Mouse (Mus musculus) embryonic facial prominence, embryonic 14.5 days (tissue): Measurements from ENCODE around the gene Cdh23. TPM values are rescaled to one million over a fixed set of nuclear protein-coding genes. Genes with fewer than 3 reads are reported as not detected.
"Not testable (repeated sequence)": the region's sequence is repeated elsewhere in the genome, so short reads cannot be mapped to it uniquely, and the experiment has no call there.

Experiments
- ATAC-seq: fragments of 200-750 bp; cut with Nextera tagmentation; 2 replicates; pipeline ENCODE4 v1.8.0; 2017; ENCODE audit warnings: low read depth, moderate number of reproducible peaks, moderate TSS enrichment
- DNase-seq: peaks from one replicate; pipeline ENCODE4 v3.0.0-alpha.2; 2015; ENCODE audit warnings: low spot score
- H3K27ac ChIP-seq: fragments of 300-500 bp; sonication (generic); replicated peaks from 2 replicates; pipeline ENCODE4 v1.5.1; 2014; ENCODE audit warnings: low read depth, mild to moderate bottlenecking, low read length, moderate library complexity
- H3K27me3 ChIP-seq: fragments of 300-500 bp; sonication (generic); replicated peaks from 2 replicates; pipeline ENCODE4 v1.6.1; 2014; ENCODE audit warnings: low read length; ENCODE audit not compliant: control insufficient read depth, insufficient read depth
- H3K36me3 ChIP-seq: fragments of 300-500 bp; sonication (generic); 2 replicates; pipeline ENCODE4 v1.6.1; 2014; ENCODE audit warnings: low read length, mixed read lengths; ENCODE audit not compliant: control insufficient read depth, insufficient read depth
- H3K4me1 ChIP-seq: fragments of 300-500 bp; sonication (generic); 2 replicates; pipeline ENCODE4 v1.6.1; 2014; ENCODE audit warnings: antibody characterized with exemption, low read length; ENCODE audit not compliant: control insufficient read depth, insufficient read depth
- H3K4me2 ChIP-seq: fragments of 300-500 bp; sonication (generic); 2 replicates; pipeline ENCODE4 v1.6.1; 2014; ENCODE audit warnings: low read depth, mild to moderate bottlenecking, low read length, moderate library complexity, mixed read lengths
- H3K4me3 ChIP-seq: fragments of 300-500 bp; sonication (generic); 2 replicates; pipeline ENCODE4 v1.5.1; 2014; ENCODE audit warnings: low read depth, mild to moderate bottlenecking, low read length
- H3K9ac ChIP-seq: fragments of 300-500 bp; sonication (generic); 2 replicates; pipeline ENCODE4 v1.6.1; 2014; ENCODE audit warnings: low read depth, mild to moderate bottlenecking, low read length, moderate library complexity, mixed read lengths
- H3K9me3 ChIP-seq: fragments of 300-500 bp; sonication (generic); 2 replicates; pipeline ENCODE4 v1.6.1; 2016; ENCODE audit warnings: low read length; ENCODE audit not compliant: control insufficient read depth
- WGBS: fragments of 180-500 bp; shearing (Covaris S2); extraction: QIAGEN DNeasy Blood & Tissue Kit; methylation state at CpG from one replicate; pipeline ENCODE4 v1.1.7; 2014; 5-methylcytosine and 5-hydroxymethylcytosine counted together
- polyA plus RNA-seq: library from polyadenylated mRNA; unstranded; fragments of >200 nt; fragmentation: Nextera tagmentation; extraction: Ambion mirVana; gene quantifications from 2 replicates; pipeline ENCODE4 v1.2.1, GENCODE M21; 2014

Cdh23 gene
- polyA plus RNA-seq, 1 experiment from 2014 or later, result 1.0 TPM

DNA sequence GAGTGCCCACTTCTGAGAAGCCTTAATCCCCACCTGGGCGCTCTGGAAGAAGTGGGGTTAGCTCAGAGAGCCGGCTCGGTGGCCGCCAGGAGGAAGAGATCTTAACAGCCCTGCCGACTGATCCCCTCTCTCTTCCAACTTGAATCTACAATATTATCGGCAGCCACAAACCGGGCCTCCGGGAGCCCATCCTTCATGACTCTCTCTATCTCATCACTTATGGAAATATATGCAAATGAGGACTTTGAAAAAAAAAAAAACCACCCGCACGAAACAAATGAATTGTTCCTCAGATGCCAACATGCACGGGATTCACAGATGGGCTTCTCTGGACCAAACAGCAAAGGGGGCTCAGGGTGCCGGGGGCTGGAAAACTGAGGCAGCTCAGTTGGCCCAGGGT, 25.4 kb upstream of the Cdh23 start:
- Histone ChIP-seq H3K27me3 (no peaks in the 10 kb centered on the region), H3K4me1 (no peaks in the 10 kb centered on the region), H3K4me2 (no peak overlapping the region), H3K36me3 (peaks cover 14% of the 10 kb centered on the region), H3K4me3 (no peak overlapping the region), H3K9ac (no peak overlapping the region), H3K27ac (no peak overlapping the region), H3K9me3 (no peaks in the 10 kb centered on the region)
- WGBS, result 71% methylated on average over 12 of the region's 12 CpGs
- DNase-seq, result no peak
- ATAC-seq, result no peak

DNA sequence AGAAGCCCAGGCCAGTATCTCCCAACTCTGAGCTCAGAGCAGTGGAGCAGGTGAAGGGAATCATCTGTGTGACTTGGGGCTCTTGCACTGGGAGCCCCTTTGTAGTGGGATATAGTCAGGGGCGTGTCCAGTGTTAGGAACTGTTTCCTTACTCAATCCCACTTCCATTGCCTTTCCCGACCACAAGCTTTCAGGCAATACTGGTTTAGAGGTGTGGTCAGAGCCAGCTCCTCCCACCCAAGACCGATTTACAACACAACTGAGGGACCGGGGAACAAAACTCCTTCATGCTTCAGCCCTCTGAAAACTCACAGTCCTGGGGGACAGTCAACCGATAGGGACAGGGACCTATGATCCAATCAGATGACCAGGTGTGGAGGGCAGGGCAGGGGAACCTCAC, 24.2 kb upstream of the Cdh23 start:
- H3K9me3 ChIP-seq, result no peaks in the 10 kb centered on the region
- WGBS, result 95% methylated on average over 5 of the region's 5 CpGs
- H3K27ac ChIP-seq, result no peak overlapping the region
- no peak overlapping the region for H3K4me3 ChIP-seq
- ATAC-seq (no peak), DNase-seq (no peak)
- H3K36me3 ChIP-seq, result peaks cover 25% of the 10 kb centered on the region
- H3K4me1 ChIP-seq, result no peaks in the 10 kb centered on the region
- no peaks in the 10 kb centered on the region for H3K27me3 ChIP-seq
- H3K4me2 ChIP-seq, result no peak overlapping the region
- no peak overlapping the region for H3K9ac ChIP-seq

DNA sequence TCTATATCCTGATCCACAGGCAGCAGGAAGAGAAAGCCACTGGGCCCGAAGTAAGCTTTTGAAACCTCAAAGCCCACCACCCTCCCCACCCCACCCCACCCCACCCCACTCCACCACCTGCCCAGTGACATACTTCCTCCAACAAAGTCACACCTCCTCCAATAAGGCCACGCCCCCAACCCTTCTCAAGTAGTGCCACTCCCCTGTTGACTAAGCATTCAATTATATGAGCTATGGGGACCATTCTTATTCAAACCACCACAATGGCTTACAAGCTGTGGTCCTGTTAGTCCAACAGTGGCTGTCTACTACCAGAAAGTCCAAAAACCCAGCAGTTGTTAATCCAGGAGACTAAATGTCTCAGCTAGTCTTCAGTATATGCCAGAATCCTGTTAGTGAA, 22.2 kb upstream of the Cdh23 start:
- Histone ChIP-seq H3K36me3 (peaks cover 37% of the 10 kb centered on the region), H3K4me1 (no peaks in the 10 kb centered on the region), H3K27me3 (no peaks in the 10 kb centered on the region), H3K4me2 (no peak overlapping the region), H3K4me3 (no peak overlapping the region), H3K9ac (no peak overlapping the region), H3K9me3 (peaks cover 15% of the 10 kb centered on the region), H3K27ac (no peak overlapping the region)
- ATAC-seq (no peak), DNase-seq (no peak)
- 72% methylated on average over 2 of the region's 2 CpGs for WGBS

DNA sequence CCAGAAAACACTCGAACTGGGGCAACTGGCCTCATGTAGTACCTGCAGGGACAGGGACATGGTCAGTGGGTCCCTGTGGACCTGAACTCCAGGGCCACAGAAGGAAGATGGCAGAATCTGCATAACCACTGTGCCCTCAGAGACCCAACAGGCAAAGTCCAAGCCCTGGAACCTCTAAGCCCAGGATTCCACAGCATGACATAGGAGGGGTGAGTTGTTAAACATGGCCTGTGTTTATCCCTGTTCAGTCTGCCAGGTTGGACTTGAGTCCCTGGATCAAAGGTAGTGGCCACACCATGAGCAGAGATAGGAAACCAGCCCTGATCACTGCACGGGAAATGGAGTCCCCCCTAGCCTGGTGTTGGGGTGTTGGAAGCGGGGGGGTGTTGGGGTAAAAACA, 20.2 kb upstream of the Cdh23 start:
- Histone ChIP-seq H3K4me1 (no peaks in the 10 kb centered on the region), H3K27ac (no peak overlapping the region), H3K4me2 (no peak overlapping the region), H3K4me3 (no peak overlapping the region), H3K27me3 (no peaks in the 10 kb centered on the region), H3K36me3 (peaks cover 41% of the 10 kb centered on the region), H3K9ac (no peak overlapping the region), H3K9me3 (peaks cover 18% of the 10 kb centered on the region)
- DNase-seq, result no peak
- no peak for ATAC-seq
- 97% methylated on average over 3 of the region's 3 CpGs for WGBS

DNA sequence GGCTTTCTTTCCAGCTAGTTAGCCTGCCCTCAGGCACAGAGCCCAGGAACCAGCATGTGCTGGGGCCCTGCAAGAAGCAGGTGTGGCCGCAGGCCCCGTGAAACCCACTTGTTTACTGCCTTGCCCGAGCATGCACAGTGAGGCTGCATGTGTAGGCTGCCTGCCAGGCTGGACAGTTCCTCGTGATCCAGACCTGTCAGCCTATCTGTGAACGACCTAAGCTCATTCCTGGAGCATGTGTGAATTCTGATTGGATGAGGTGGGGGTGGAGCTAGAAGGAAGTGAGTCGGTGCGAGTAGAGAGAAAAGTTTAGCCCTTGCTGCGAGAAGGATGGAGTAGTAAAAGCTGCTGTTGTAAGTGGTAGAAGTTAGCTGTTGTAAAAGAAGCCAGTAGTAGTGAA, 16.0 kb upstream of the Cdh23 start:
- peaks cover 35% of the 10 kb centered on the region for H3K36me3 ChIP-seq
- H3K9ac ChIP-seq, ATAC-seq, H3K4me1 ChIP-seq, H3K27me3 ChIP-seq, DNase-seq, H3K27ac ChIP-seq, H3K4me2 ChIP-seq, H3K4me3 ChIP-seq: not testable (repeated sequence)
- peaks cover 18% of the 10 kb centered on the region for H3K9me3 ChIP-seq
- 55% methylated on average over 7 of the region's 8 CpGs for WGBS

DNA sequence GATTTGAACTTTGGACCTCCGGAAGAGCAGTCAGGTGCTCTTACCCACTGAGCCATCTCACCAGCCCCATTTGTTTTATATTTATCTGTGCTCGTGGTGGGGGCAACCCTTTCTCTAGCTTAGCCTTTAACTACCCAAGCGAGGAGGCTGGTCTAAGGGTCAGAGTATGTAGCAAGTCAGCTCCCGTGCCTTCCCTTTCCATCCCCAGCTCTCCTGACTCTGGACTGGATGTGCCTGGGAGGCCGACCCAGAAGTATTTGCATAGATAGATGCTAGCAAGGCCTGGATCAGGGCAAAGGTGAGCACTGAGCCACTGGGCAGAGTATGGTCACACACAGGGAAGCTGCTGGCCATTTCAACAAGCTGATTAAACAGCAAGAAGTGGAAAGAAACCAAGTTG, 12.5 kb upstream of the Cdh23 start:
- no peak for DNase-seq
- WGBS, result 86% methylated on average over 5 of the region's 5 CpGs
- Histone ChIP-seq H3K4me1 (no peaks in the 10 kb centered on the region), H3K27ac (no peak overlapping the region), H3K27me3 (no peaks in the 10 kb centered on the region), H3K36me3 (peaks cover 9% of the 10 kb centered on the region), H3K9me3 (peaks cover 5% of the 10 kb centered on the region), H3K4me3 (no peak overlapping the region), H3K9ac (no peak overlapping the region), H3K4me2 (no peak overlapping the region)
- ATAC-seq, result no peak

DNA sequence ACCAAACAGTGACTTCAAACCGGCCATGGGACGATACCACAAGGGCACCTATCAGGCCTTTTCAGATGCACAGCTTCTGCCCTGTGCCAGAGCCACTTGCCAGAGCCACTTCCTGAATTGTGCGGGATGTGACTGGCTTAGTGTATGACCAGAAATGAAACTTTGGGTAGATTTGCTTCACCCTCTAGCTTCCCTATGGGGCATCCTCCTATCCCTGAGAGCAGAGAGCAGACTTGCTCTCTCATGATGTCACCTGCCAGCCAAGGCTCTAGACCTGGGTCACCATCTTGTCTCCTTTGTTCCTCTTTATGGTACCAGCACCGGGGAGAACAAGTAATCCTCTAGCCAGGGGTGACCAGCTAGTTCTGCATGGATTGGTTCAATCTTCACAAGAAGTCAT, 10.0 kb upstream of the Cdh23 start:
- no peak for ATAC-seq
- no peaks in the 10 kb centered on the region for H3K9me3 ChIP-seq
- H3K27ac ChIP-seq, result no peak overlapping the region
- H3K4me1 ChIP-seq, result no peaks in the 10 kb centered on the region
- WGBS, result 88% methylated on average over 4 of the region's 4 CpGs
- no peak overlapping the region for H3K4me3 ChIP-seq
- no peaks in the 10 kb centered on the region for H3K36me3 ChIP-seq
- H3K9ac ChIP-seq, result no peak overlapping the region
- H3K27me3 ChIP-seq, result no peaks in the 10 kb centered on the region
- H3K4me2 ChIP-seq, result no peak overlapping the region
- no peak for DNase-seq

DNA sequence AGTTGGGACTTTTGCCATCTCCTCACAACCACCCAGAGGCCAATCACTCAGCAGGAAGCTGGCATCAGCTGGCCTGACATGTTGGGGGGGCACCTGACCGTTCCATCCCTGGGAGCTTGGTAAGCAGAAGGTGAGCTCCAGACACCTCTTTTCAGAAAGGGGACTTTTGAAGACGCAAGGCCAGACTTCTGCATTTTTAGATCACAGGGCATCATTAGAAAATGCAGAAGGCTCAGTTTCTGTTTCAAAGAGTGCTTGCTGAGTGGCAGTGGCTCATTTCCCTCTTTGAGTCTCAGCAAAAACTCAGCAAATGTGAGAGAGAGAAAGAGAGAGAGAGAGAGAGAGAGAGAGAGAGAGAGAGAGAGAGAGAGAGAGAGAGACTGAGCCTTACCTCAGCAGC, 8.8 kb upstream of the Cdh23 start:
- ATAC-seq (no peak), DNase-seq (no peak)
- Histone ChIP-seq H3K36me3 (no peaks in the 10 kb centered on the region), H3K27me3 (no peaks in the 10 kb centered on the region), H3K9ac (no peak overlapping the region), H3K27ac (no peak overlapping the region), H3K4me1 (no peaks in the 10 kb centered on the region), H3K4me2 (no peak overlapping the region), H3K4me3 (no peak overlapping the region), H3K9me3 (no peaks in the 10 kb centered on the region)
- WGBS, result 79% methylated on average over 2 of the region's 2 CpGs

DNA sequence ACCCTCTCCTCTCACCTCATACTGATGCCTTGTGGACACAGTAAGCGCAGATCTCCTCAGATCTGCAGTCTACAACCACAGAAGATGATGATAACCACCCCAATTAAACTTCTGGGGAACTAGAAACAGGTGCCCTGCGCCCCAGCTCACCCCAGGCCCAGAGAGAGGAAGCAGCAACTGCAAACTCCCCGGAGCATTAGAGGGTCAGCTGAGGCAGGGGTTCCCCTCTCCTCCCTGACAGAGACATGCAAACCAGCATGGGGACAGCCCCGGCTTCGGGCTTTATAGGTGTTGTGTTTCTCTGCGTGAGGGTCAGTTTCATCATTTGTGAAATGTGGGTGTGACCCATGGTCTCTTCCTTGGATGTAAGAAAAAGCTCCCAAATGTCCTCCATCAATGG, 1.5 kb upstream of the Cdh23 start:
- 75% methylated on average over 6 of the region's 6 CpGs for WGBS
- no peak for DNase-seq
- Histone ChIP-seq H3K4me3 (no peak overlapping the region), H3K4me2 (no peak overlapping the region), H3K9ac (no peak overlapping the region), H3K36me3 (no peaks in the 10 kb centered on the region), H3K4me1 (no peaks in the 10 kb centered on the region), H3K27me3 (no peaks in the 10 kb centered on the region), H3K9me3 (no peaks in the 10 kb centered on the region), H3K27ac (no peak overlapping the region)
- ATAC-seq, result no peak
